ENCODE assay signal across 16 mouse cellular contexts in the genomic region with DNA sequence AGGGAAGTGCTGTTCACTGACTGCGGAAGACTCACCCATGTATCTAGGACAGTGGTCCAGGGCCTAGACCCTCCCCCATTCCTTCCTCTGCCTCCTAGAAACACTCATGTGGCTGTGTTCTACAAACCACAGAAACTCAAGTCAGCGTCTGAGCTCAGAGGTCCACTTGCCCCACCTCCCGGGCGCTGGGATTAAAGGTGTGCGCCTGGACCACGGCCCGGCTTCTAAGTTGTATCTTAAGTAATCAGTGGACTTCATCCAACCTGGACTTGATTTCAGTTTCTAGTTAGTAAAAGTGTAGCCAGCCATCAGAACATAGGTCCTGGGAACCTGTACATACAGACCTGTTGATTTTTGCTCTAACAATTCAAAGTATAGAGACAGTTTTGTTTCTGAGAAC.
A peak's percentile ranks its signal among the peaks of the same experiment; 100 is the strongest.
DNase-seq lines count a peak whose midpoint lies in the region; ATAC-seq and TF ChIP-seq lines count a peak whose summit lies in the region.
"Had no signal": no experiment of that assay in that cellular context is flagged by ENCODE, and none has a peak within 500 bp of the region (broad histone marks: within the 10 kb centered on the region; RNA-seq: fewer than 3 reads in every experiment).

No protein-coding gene starts in this region.

- H3K4me1 ChIP-seq in intestine, postnatal 0 days (replicated peaks; ENCODE audit: control insufficient read depth, insufficient read depth, low read length) = peaks cover 8% of the 10 kb centered on the region
- H3K4me1 ChIP-seq in lung, postnatal 0 days (ENCODE audit: insufficient read depth, low read depth, low read length) = peaks cover 8% of the 10 kb centered on the region; the same call in 1 of the 2 replicates
- H3K4me1 ChIP-seq in hindbrain, embryonic 11.5 days (replicated peaks; ENCODE audit: control insufficient read depth, insufficient read depth, low read length) = 0 out of 2 replicates have a peak, but pooled peaks cover 2% of the 10 kb centered on the region
- H3K4me1 ChIP-seq in heart, embryonic 12.5 days (replicated peaks) = peaks cover 66% of the 10 kb centered on the region

- H3K9me3 ChIP-seq in intestine, postnatal 0 days (ENCODE audit: control insufficient read depth) = no peaks in the 10 kb centered on the region
- H3K9me3 ChIP-seq in lung, postnatal 0 days (ENCODE audit: low read length) = no peaks in the 10 kb centered on the region
- no peaks in the 10 kb centered on the region for H3K9me3 ChIP-seq in hindbrain, embryonic 11.5 days (ENCODE audit: control insufficient read depth, low read length)
- H3K9me3 ChIP-seq in heart, embryonic 12.5 days (replicated peaks) = no peaks in the 10 kb centered on the region
- H3K9me3 ChIP-seq: forebrain, embryonic 15.5 days; hindbrain, embryonic 10.5 days; limb, embryonic 13.5 days; midbrain, embryonic 15.5 days had no signal

- peak; percentile 43 for TF ChIP-seq CTCF in intestine, postnatal 0 days (IDR thresholded peaks at IDR 0.05; ENCODE audit: low read depth)
- TF ChIP-seq CTCF in lung, postnatal 0 days (IDR thresholded peaks at IDR 0.05) = peak; percentile 12; the same call in 1 of the 2 replicates

- H3K27me3 ChIP-seq in intestine, postnatal 0 days (replicated peaks; ENCODE audit: control insufficient read depth, insufficient read depth, low read length) = no peaks in the 10 kb centered on the region
- H3K27me3 ChIP-seq in lung, postnatal 0 days (replicated peaks; ENCODE audit: insufficient read depth, low read length) = no peaks in the 10 kb centered on the region
- no peaks in the 10 kb centered on the region for H3K27me3 ChIP-seq in hindbrain, embryonic 11.5 days (ENCODE audit: control insufficient read depth, insufficient read depth, low read length)
- H3K27me3 ChIP-seq in heart, embryonic 12.5 days (replicated peaks) = no peaks in the 10 kb centered on the region
- H3K27me3 ChIP-seq: CH12.LX; forebrain, embryonic 15.5 days; limb, embryonic 13.5 days; midbrain, embryonic 15.5 days had no signal

- H3K4me3 ChIP-seq in intestine, postnatal 0 days (ENCODE audit: low read depth, low read length) = no peak overlapping the region
- H3K4me3 ChIP-seq in lung, postnatal 0 days (ENCODE audit: low read depth, low read length) = no peak overlapping the region
- no peak overlapping the region for H3K4me3 ChIP-seq in hindbrain, embryonic 11.5 days (ENCODE audit: low read depth, low read length)
- H3K4me3 ChIP-seq in heart, embryonic 12.5 days = no peak overlapping the region
- H3K4me3 ChIP-seq: forebrain, embryonic 15.5 days; hindbrain, embryonic 10.5 days; limb, embryonic 13.5 days; midbrain, embryonic 15.5 days had no signal

- peak; percentile 65 for ATAC-seq in intestine, postnatal 0 days
- no peak for ATAC-seq in lung, postnatal 0 days
- ATAC-seq in hindbrain, embryonic 11.5 days (ENCODE audit: low FRiP score) = no peak
- ATAC-seq in heart, embryonic 12.5 days (ENCODE audit: insufficient number of reproducible peaks, low FRiP score) = no peak
- ATAC-seq: forebrain, embryonic 15.5 days; midbrain, embryonic 15.5 days had no signal

- no peak for TF ChIP-seq EP300 in lung, postnatal 0 days (IDR thresholded peaks at IDR 0.05)

- H3K4me2 ChIP-seq in intestine, postnatal 0 days (replicated peaks; ENCODE audit: low read depth) = 0 out of 2 replicates have a peak overlapping the region, but pooled peaks have one; percentile 17
- H3K4me2 ChIP-seq in lung, postnatal 0 days (replicated peaks; ENCODE audit: low read depth, low read length) = no peak overlapping the region
- H3K4me2 ChIP-seq in hindbrain, embryonic 11.5 days (replicated peaks; ENCODE audit: low read depth, low read length) = no peak overlapping the region
- H3K4me2 ChIP-seq in heart, embryonic 12.5 days = no peak overlapping the region
- H3K4me2 ChIP-seq: forebrain, embryonic 15.5 days; heart, embryonic 11.5 days; limb, embryonic 13.5 days; midbrain, embryonic 15.5 days had no signal

- no peak overlapping the region for H3K27ac ChIP-seq in intestine, postnatal 0 days (ENCODE audit: low read depth, low read length)
- H3K27ac ChIP-seq in lung, postnatal 0 days (ENCODE audit: low read length) = no peak overlapping the region
- no peak overlapping the region for H3K27ac ChIP-seq in hindbrain, embryonic 11.5 days (ENCODE audit: low read depth, low read length)
- H3K27ac ChIP-seq in heart, embryonic 12.5 days (ENCODE audit: poor library complexity, severe bottlenecking) = no peak overlapping the region
- H3K27ac ChIP-seq: hindbrain, embryonic 10.5 days; macrophage; midbrain, embryonic 15.5 days had no signal

- WGBS in intestine, postnatal 0 days = 47% methylated on average over 7 of the region's 7 CpGs
- WGBS in lung, postnatal 0 days = 52% methylated on average over 7 of the region's 7 CpGs
- WGBS in hindbrain, embryonic 11.5 days = 90% methylated on average over 7 of the region's 7 CpGs
- 81% methylated on average over 7 of the region's 7 CpGs for WGBS in heart, embryonic 12.5 days

- H3K36me3 ChIP-seq in intestine, postnatal 0 days (ENCODE audit: control insufficient read depth, insufficient read depth) = no peaks in the 10 kb centered on the region
- H3K36me3 ChIP-seq in lung, postnatal 0 days (ENCODE audit: insufficient read depth, low read length) = no peaks in the 10 kb centered on the region; the same call in 1 of the 2 replicates
- H3K36me3 ChIP-seq in hindbrain, embryonic 11.5 days (ENCODE audit: control insufficient read depth, insufficient read depth, low read length) = no peaks in the 10 kb centered on the region
- no peaks in the 10 kb centered on the region for H3K36me3 ChIP-seq in heart, embryonic 12.5 days
- H3K36me3 ChIP-seq: forebrain, embryonic 15.5 days; limb, embryonic 13.5 days; midbrain, embryonic 15.5 days had no signal

- no peak overlapping the region for H3K9ac ChIP-seq in intestine, postnatal 0 days (ENCODE audit: low read depth, low read length)
- no peak overlapping the region for H3K9ac ChIP-seq in lung, postnatal 0 days (replicated peaks; ENCODE audit: low read depth)
- H3K9ac ChIP-seq in hindbrain, embryonic 11.5 days (ENCODE audit: low read depth, low read length) = no peak overlapping the region
- no peak overlapping the region for H3K9ac ChIP-seq in heart, embryonic 12.5 days
- H3K9ac ChIP-seq: forebrain, embryonic 15.5 days; limb, embryonic 13.5 days; midbrain, embryonic 15.5 days had no signal

- peak; percentile 50 to 68 for DNase-seq in lung, adult 18-20 months
- DNase-seq in lung, postnatal 4 days = no peak
- DNase-seq in lung, postnatal 0 days (ENCODE audit: low spot score) = peak; percentile 41
- no peak for DNase-seq in urinary bladder, postnatal 14 days (ENCODE audit: low spot score)
- no peak for DNase-seq in hindbrain, embryonic 11.5 days (ENCODE audit: low spot score)
- DNase-seq: gastrocnemius, postnatal 14 days; right cerebral cortex, postnatal 4 days had no signal

Comparison
In these comparisons a context has a peak if more than half of its experiments do, and no peak if none do; other contexts are left out.
1. DNase-seq: peak in lung, adult 18-20 months (2 of 2) and lung, postnatal 0 days (single experiment); none in lung, postnatal 4 days (0 of 2), urinary bladder, postnatal 14 days (single experiment) and hindbrain, embryonic 11.5 days (single experiment).